ENCODE assay signal across 22 mouse cellular contexts in the genomic region with DNA sequence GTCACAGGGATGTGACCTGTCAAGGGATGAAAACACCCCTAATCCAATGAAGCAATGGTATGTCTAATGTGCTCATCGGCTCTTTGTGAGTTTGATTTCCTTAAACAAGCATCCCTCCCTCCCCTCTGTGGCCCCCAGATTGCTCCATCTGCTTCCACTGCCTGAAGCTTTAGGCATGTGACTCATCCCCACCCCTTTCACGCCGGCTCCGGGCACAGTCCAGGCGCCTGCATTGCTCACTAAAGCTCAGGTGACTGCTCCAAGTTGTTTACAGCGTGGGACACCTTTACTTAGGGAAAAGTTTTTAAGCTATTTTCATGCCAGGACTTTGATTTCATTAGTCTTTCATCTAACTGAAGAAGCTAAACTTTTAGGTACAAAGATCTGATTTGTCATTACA. TPM values are rescaled to one million over a fixed set of nuclear protein-coding genes. Genes with fewer than 3 reads are reported as not detected.
A peak's percentile ranks its signal among the peaks of the same experiment; 100 is the strongest.
DNase-seq lines count a peak whose midpoint lies in the region; ATAC-seq and TF ChIP-seq lines count a peak whose summit lies in the region.
"Had no signal": no experiment of that assay in that cellular context is flagged by ENCODE, and none has a peak within 500 bp of the region (broad histone marks: within the 10 kb centered on the region; RNA-seq: fewer than 3 reads in every experiment).

No protein-coding gene starts in this region.

- H3K27ac ChIP-seq in ES-Bruce4 (ENCODE audit: insufficient read depth, low read length), result no peak overlapping the region
- H3K27ac ChIP-seq in intestine, postnatal 0 days (ENCODE audit: low read depth, low read length), result no peak overlapping the region
- H3K27ac ChIP-seq: gastrocnemius, adult 2 months; hindbrain, embryonic 15.5 days; layer of hippocampus, adult 2 months; midbrain, embryonic 15.5 days; neural tube, embryonic 12.5 days had no signal

- H3K9me3 ChIP-seq in ES-Bruce4 (replicated peaks; ENCODE audit: control insufficient read depth, insufficient read depth, low read length, poor library complexity, severe bottlenecking), result no peaks in the 10 kb centered on the region
- no peaks in the 10 kb centered on the region for H3K9me3 ChIP-seq in intestine, postnatal 0 days (ENCODE audit: control insufficient read depth)
- H3K9me3 ChIP-seq: hindbrain, embryonic 15.5 days; midbrain, embryonic 15.5 days; neural tube, embryonic 12.5 days had no signal

- H3K9ac ChIP-seq in ES-Bruce4 (ENCODE audit: low read depth, poor library complexity, severe bottlenecking), result no peak overlapping the region
- no peak overlapping the region for H3K9ac ChIP-seq in intestine, postnatal 0 days (ENCODE audit: low read depth, low read length)
- H3K9ac ChIP-seq: hindbrain, embryonic 15.5 days; midbrain, embryonic 15.5 days; neural tube, embryonic 12.5 days had no signal

- no peak for TF ChIP-seq POLR2A in ES-Bruce4 (IDR thresholded peaks at IDR 0.05; ENCODE audit: insufficient read depth, low read length)

- H3K36me3 ChIP-seq in ES-Bruce4 (ENCODE audit: control insufficient read depth, insufficient read depth, low read length, poor library complexity, severe bottlenecking), result no peaks in the 10 kb centered on the region
- no peaks in the 10 kb centered on the region for H3K36me3 ChIP-seq in intestine, postnatal 0 days (ENCODE audit: control insufficient read depth, insufficient read depth)
- H3K36me3 ChIP-seq: hindbrain, embryonic 15.5 days; midbrain, embryonic 15.5 days; neural tube, embryonic 12.5 days had no signal

- H3K4me2 ChIP-seq in intestine, postnatal 0 days (replicated peaks; ENCODE audit: low read depth), result no peak overlapping the region
- H3K4me2 ChIP-seq: heart, embryonic 11.5 days; hindbrain, embryonic 15.5 days; midbrain, embryonic 15.5 days; neural tube, embryonic 12.5 days had no signal

- no peak overlapping the region for H3K4me3 ChIP-seq in ES-Bruce4 (ENCODE audit: low read depth, low read length)
- no peak overlapping the region for H3K4me3 ChIP-seq in intestine, postnatal 0 days (ENCODE audit: low read depth, low read length)
- H3K4me3 ChIP-seq: gastrocnemius, adult 2 months; hindbrain, embryonic 15.5 days; layer of hippocampus, adult 2 months; midbrain, embryonic 15.5 days; neural tube, embryonic 12.5 days had no signal

- WGBS in intestine, postnatal 0 days, result 32% methylated on average over 6 of the region's 6 CpGs

- no peak for TF ChIP-seq CTCF in ES-Bruce4 (IDR thresholded peaks at IDR 0.05; ENCODE audit: low read depth, low read length)
- no peak for TF ChIP-seq CTCF in intestine, postnatal 0 days (IDR thresholded peaks at IDR 0.05; ENCODE audit: low read depth)

- no peaks in the 10 kb centered on the region for H3K27me3 ChIP-seq in ES-Bruce4 (ENCODE audit: control insufficient read depth, insufficient read depth, low read length, poor library complexity, severe bottlenecking)
- H3K27me3 ChIP-seq in intestine, postnatal 0 days (replicated peaks; ENCODE audit: control insufficient read depth, insufficient read depth, low read length), result no peaks in the 10 kb centered on the region
- H3K27me3 ChIP-seq: hindbrain, embryonic 15.5 days; midbrain, embryonic 15.5 days; neural tube, embryonic 12.5 days had no signal

- DNase-seq in kidney, postnatal 25 days, result peak; percentile 14 to 54
- DNase-seq in kidney, adult 11 months, result no peak
- DNase-seq in 416B (ENCODE audit: low read depth), result peak; percentile 74
- no peak for DNase-seq in thymus, postnatal 25 days
- DNase-seq in Muller cell, postnatal 12 days (ENCODE audit: inconsistent ontology term), result no peak
- DNase-seq: adrenal gland, adult 8-10 months; cerebellum, adult 18-20 months; gastrocnemius, adult 2 months; layer of hippocampus, postnatal 36 days; lung, adult 18-20 months; right cerebral cortex, postnatal 14 days; thymus, postnatal 14 days had no signal

- peak; percentile 79 for ATAC-seq in intestine, postnatal 0 days
- ATAC-seq: activated CD4-positive, CD25-positive, alpha-beta regulatory T cell, adult 4 months; CD4-positive, CD25-positive, alpha-beta regulatory T cell, adult 4 months; forebrain, embryonic 14.5 days; midbrain, embryonic 15.5 days had no signal

- TF ChIP-seq EP300 in ES-Bruce4 (IDR thresholded peaks at IDR 0.05; ENCODE audit: insufficient read depth, low read depth, low read length), result 0 out of 2 replicates have a peak, but pooled peaks have one; percentile 4

- no peaks in the 10 kb centered on the region for H3K4me1 ChIP-seq in ES-Bruce4 (ENCODE audit: control insufficient read depth, insufficient read depth, low read length)
- H3K4me1 ChIP-seq in intestine, postnatal 0 days (replicated peaks; ENCODE audit: control insufficient read depth, insufficient read depth, low read length), result no peaks in the 10 kb centered on the region
- H3K4me1 ChIP-seq: hindbrain, embryonic 15.5 days; midbrain, embryonic 15.5 days; neural tube, embryonic 12.5 days had no signal

RNA-seq across cellular contexts. Expression of a gene that starts 22.9 kb away (rescaled TPM):
- 10.8 and 11.2 TPM in 2 replicates for polyA plus RNA-seq in ES-Bruce4 (2011; ENCODE audit: insufficient read depth, insufficient read length, low read depth, missing spikeins)
- polyA plus RNA-seq in intestine, postnatal 0 days (2015; fragmentation: Nextera tagmentation; extraction: Ambion mirVana), result 1.4 and 1.6 TPM in 2 replicates

RNA-seq across cellular contexts. Expression of a gene that starts 53.6 kb away (rescaled TPM):
- 46.3 and 48.4 TPM in 2 replicates for polyA plus RNA-seq in ES-Bruce4 (2011; ENCODE audit: insufficient read depth, insufficient read length, low read depth, missing spikeins)
- 6.5 and 8.5 TPM in 2 replicates for polyA plus RNA-seq in intestine, postnatal 0 days (2015; fragmentation: Nextera tagmentation; extraction: Ambion mirVana)

Comparison
In these comparisons a context has a peak if more than half of its experiments do, and no peak if none do; other contexts are left out.
1. DNase-seq: peak in kidney, postnatal 25 days (2 of 2) and 416B (single experiment); none in kidney, adult 11 months (single experiment), thymus, postnatal 25 days (single experiment) and Muller cell, postnatal 12 days (single experiment).